Mouse (Mus musculus) CH12.LX (cell line): ENCODE measurements around the gene Ankrd2. TPM values are rescaled to one million over a fixed set of nuclear protein-coding genes. Genes with fewer than 3 reads are reported as not detected.
A peak's percentile ranks its signal among the peaks of the same experiment; 100 is the strongest.

ENCODE experiments used
- DNase-seq: peaks from one replicate; pipeline ENCODE4 v3.0.0-alpha.2; 2013; ENCODE audit errors: extremely low read depth
- H3K27ac ChIP-seq: 2 replicates; pipeline ENCODE4 v1.5.1; 2012; ENCODE audit warnings: low read depth, mild to moderate bottlenecking, control low read depth, moderate library complexity; ENCODE audit not compliant: insufficient read depth
- H3K27me3 ChIP-seq: replicated peaks from 2 replicates; pipeline ENCODE3; 2012; ENCODE audit warnings: inconsistent platforms
- H3K36me3 ChIP-seq, 2 experiments: replicated peaks in 1 of 2; 2 replicates each; pipeline versions ENCODE3 to v1.6.1; 2012; ENCODE audit warnings: inconsistent platforms in 1 of 2, low read length in 1 of 2, mild to moderate bottlenecking in 1 of 2, mixed read lengths in 1 of 2, moderate library complexity in 1 of 2; ENCODE audit not compliant: control insufficient read depth in 1 of 2, insufficient read depth in 1 of 2
- H3K4me1 ChIP-seq, 2 experiments: 2 replicates each; pipeline ENCODE4 v1.6.1; 2012; ENCODE audit warnings: inconsistent platforms in 1 of 2, moderate library complexity in 1 of 2; ENCODE audit not compliant: insufficient read depth in 2 of 2, control insufficient read depth in 1 of 2
- H3K4me2 ChIP-seq: 2 replicates; pipeline ENCODE4 v1.6.1; 2012; ENCODE audit warnings: low read depth, mild to moderate bottlenecking, control low read depth; ENCODE audit not compliant: poor library complexity, insufficient read depth, severe bottlenecking
- H3K4me3 ChIP-seq, 3 experiments: fragments of 150-350 bp in 1 of 3; sonication (generic) in 1 of 3; replicated peaks in 1 of 3; 2 replicates each; pipeline versions ENCODE3 to v1.5.1; 2011 to 2012; ENCODE audit warnings: low read depth in 2 of 3, low read length in 2 of 3, mild to moderate bottlenecking in 2 of 3, moderate library complexity in 2 of 3, control low read depth in 1 of 3, improper control_type of control experiment in 1 of 3, inconsistent platforms in 1 of 3, mixed read lengths in 1 of 3; ENCODE audit not compliant: poor library complexity in 1 of 3
- H3K79me2 ChIP-seq: replicated peaks from 2 replicates; pipeline ENCODE4 v1.6.1; 2012; ENCODE audit warnings: mild to moderate bottlenecking, moderate library complexity; ENCODE audit not compliant: control insufficient read depth, poor library complexity, insufficient read depth, severe bottlenecking; ENCODE audit errors: extremely low read depth
- H3K9ac ChIP-seq: 2 replicates; pipeline ENCODE4 v1.6.1; 2012; ENCODE audit warnings: low read depth, mild to moderate bottlenecking, control low read depth, moderate library complexity; ENCODE audit not compliant: insufficient read depth
- H3K9me3 ChIP-seq: replicated peaks from 2 replicates; pipeline ENCODE3; 2012; ENCODE audit warnings: low read length, inconsistent platforms, mixed read lengths
- BHLHE40 ChIP-seq: IDR thresholded peaks from 2 replicates; pipeline ENCODE4 v1.6.1; 2011; ENCODE audit warnings: mild to moderate bottlenecking, low read depth, low read length, improper control_type of control experiment
- CHD1 ChIP-seq: IDR thresholded peaks from 2 replicates; pipeline ENCODE4 v1.6.1; 2012; ENCODE audit warnings: low read depth, low read length, improper control_type of control experiment, inconsistent platforms
- CHD2 ChIP-seq: IDR thresholded peaks from 2 replicates; pipeline ENCODE4 v1.6.1; 2011; ENCODE audit warnings: low read length, improper control_type of control experiment
- CTCF ChIP-seq, 2 experiments: IDR thresholded peaks in 1 of 2; conservative IDR thresholded peaks in 1 of 2; 2 replicates each; pipeline ENCODE4 v1.5.1; 2011 to 2012; ENCODE audit warnings: low read depth in 2 of 2, low read length in 2 of 2, improper control_type of control experiment in 1 of 2, inconsistent platforms in 1 of 2, mild to moderate bottlenecking in 1 of 2, moderate library complexity in 1 of 2
- E2F4 ChIP-seq: IDR thresholded peaks from 2 replicates; pipeline ENCODE4 v1.6.1; 2011; ENCODE audit warnings: low read depth, low read length, improper control_type of control experiment; ENCODE audit not compliant: insufficient replicate concordance
- ELF1 ChIP-seq: IDR thresholded peaks from 2 replicates; pipeline ENCODE4 v1.6.1; 2014; ENCODE audit warnings: low read depth, mild to moderate bottlenecking, inconsistent platforms, low read length, improper control_type of control experiment
- EP300 ChIP-seq: IDR thresholded peaks from 2 replicates; pipeline ENCODE4 v1.6.1; 2011; ENCODE audit warnings: low read length, improper control_type of control experiment
- ETS1 ChIP-seq: conservative IDR thresholded peaks from 2 replicates; pipeline ENCODE4 v1.6.1; 2012; ENCODE audit warnings: low read depth, mild to moderate bottlenecking, inconsistent platforms, low read length, improper control_type of control experiment, moderate library complexity
- GABPA ChIP-seq: IDR thresholded peaks from 2 replicates; pipeline ENCODE4 v1.6.1; 2012; ENCODE audit warnings: low read depth, low read length, improper control_type of control experiment, inconsistent platforms; ENCODE audit not compliant: insufficient replicate concordance
- HCFC1 ChIP-seq: IDR thresholded peaks from 2 replicates; pipeline ENCODE4 v1.6.1; 2012; ENCODE audit warnings: low read depth, mild to moderate bottlenecking, inconsistent platforms, low read length, improper control_type of control experiment
- IRF4 ChIP-seq: IDR thresholded peaks from 2 replicates; pipeline ENCODE4 v1.6.1; 2014; ENCODE audit warnings: low read depth, mild to moderate bottlenecking, inconsistent platforms, low read length, improper control_type of control experiment
- JUN ChIP-seq: IDR thresholded peaks from 2 replicates; pipeline ENCODE4 v1.6.1; 2011; ENCODE audit warnings: low read depth, mild to moderate bottlenecking, low read length, improper control_type of control experiment, moderate library complexity; ENCODE audit not compliant: insufficient read depth
- JUND ChIP-seq: conservative IDR thresholded peaks from 2 replicates; pipeline ENCODE4 v1.6.1; 2011; ENCODE audit warnings: low read depth, low read length, improper control_type of control experiment
- KAT2A ChIP-seq: IDR thresholded peaks from 2 replicates; pipeline ENCODE4 v1.6.1; 2012; ENCODE audit warnings: low read length, improper control_type of control experiment, inconsistent platforms; ENCODE audit not compliant: insufficient replicate concordance
- MAFK ChIP-seq: IDR thresholded peaks from 2 replicates; pipeline ENCODE4 v1.6.1; 2011; ENCODE audit warnings: low read length, improper control_type of control experiment; ENCODE audit not compliant: insufficient replicate concordance
- MAX ChIP-seq: IDR thresholded peaks from 2 replicates; pipeline ENCODE4 v1.6.1; 2011; ENCODE audit warnings: low read length, improper control_type of control experiment
- MAZ ChIP-seq: IDR thresholded peaks from 2 replicates; pipeline ENCODE4 v1.6.1; 2012; ENCODE audit warnings: low read depth, mild to moderate bottlenecking, inconsistent platforms, low read length, improper control_type of control experiment, moderate library complexity
- MEF2A ChIP-seq: IDR thresholded peaks from 2 replicates; pipeline ENCODE4 v1.6.1; 2014; ENCODE audit warnings: low read depth, mild to moderate bottlenecking, inconsistent platforms, low read length, improper control_type of control experiment, borderline replicate concordance
- MXI1 ChIP-seq: IDR thresholded peaks from 2 replicates; pipeline ENCODE4 v1.6.1; 2011; ENCODE audit warnings: mild to moderate bottlenecking, low read depth, low read length, improper control_type of control experiment
- MYC ChIP-seq: IDR thresholded peaks from 2 replicates; pipeline ENCODE4 v1.6.1; 2011; ENCODE audit warnings: low read depth, mild to moderate bottlenecking, improper control_type of control experiment, low read length
- NELFE ChIP-seq: IDR thresholded peaks from 2 replicates; pipeline ENCODE4 v1.6.1; 2011; ENCODE audit warnings: low read depth, low read length, improper control_type of control experiment
- NRF1 ChIP-seq: IDR thresholded peaks from 2 replicates; pipeline ENCODE4 v1.6.1; 2014; ENCODE audit warnings: low read depth, mild to moderate bottlenecking, inconsistent platforms, low read length, improper control_type of control experiment, moderate library complexity
- PAX5 ChIP-seq: IDR thresholded peaks from 2 replicates; pipeline ENCODE4 v1.6.1; 2012; ENCODE audit warnings: low read length, inconsistent platforms, mixed read lengths
- POLR2A ChIP-seq: IDR thresholded peaks from 2 replicates; pipeline ENCODE4 v1.6.1; 2011; ENCODE audit warnings: low read depth, mild to moderate bottlenecking, improper control_type of control experiment, low read length
- POLR2AphosphoS2 ChIP-seq: IDR thresholded peaks from 2 replicates; pipeline ENCODE4 v1.6.1; 2011; ENCODE audit warnings: low read depth, low read length, improper control_type of control experiment
- RAD21 ChIP-seq: IDR thresholded peaks from 2 replicates; pipeline ENCODE4 v1.6.1; 2011; ENCODE audit warnings: low read depth, mild to moderate bottlenecking, low read length, improper control_type of control experiment, moderate library complexity
- RCOR1 ChIP-seq: conservative IDR thresholded peaks from 2 replicates; pipeline ENCODE4 v1.6.1; 2012; ENCODE audit warnings: low read depth, mild to moderate bottlenecking, inconsistent platforms, low read length, improper control_type of control experiment
- SIN3A ChIP-seq: IDR thresholded peaks from 2 replicates; pipeline ENCODE4 v1.6.1; 2012; ENCODE audit warnings: low read length, improper control_type of control experiment, inconsistent platforms
- SMC3 ChIP-seq: IDR thresholded peaks from 2 replicates; pipeline ENCODE4 v1.6.1; 2011; ENCODE audit warnings: low read depth, low read length, improper control_type of control experiment
- TBP ChIP-seq: conservative IDR thresholded peaks from 2 replicates; pipeline ENCODE4 v1.6.1; 2011; ENCODE audit warnings: low read depth, low read length, improper control_type of control experiment
- TCF12 ChIP-seq: IDR thresholded peaks from 2 replicates; pipeline ENCODE4 v1.6.1; 2014; ENCODE audit warnings: low read depth, mild to moderate bottlenecking, inconsistent platforms, low read length, improper control_type of control experiment
- UBTF ChIP-seq: IDR thresholded peaks from 2 replicates; pipeline ENCODE4 v1.6.1; 2012; ENCODE audit warnings: low read depth, mild to moderate bottlenecking, inconsistent platforms, low read length, improper control_type of control experiment, moderate library complexity
- USF1 ChIP-seq: IDR thresholded peaks from 2 replicates; pipeline ENCODE4 v1.6.1; 2014; ENCODE audit warnings: low read depth, mild to moderate bottlenecking, inconsistent platforms, low read length, improper control_type of control experiment
- USF2 ChIP-seq: conservative IDR thresholded peaks from 2 replicates; pipeline ENCODE4 v1.6.1; 2011; ENCODE audit warnings: low read depth, low read length, improper control_type of control experiment
- ZC3H11A ChIP-seq: IDR thresholded peaks from 2 replicates; pipeline ENCODE4 v1.6.1; 2012; ENCODE audit warnings: low read depth, mild to moderate bottlenecking, inconsistent platforms, low read length, improper control_type of control experiment
- ZKSCAN1 ChIP-seq: IDR thresholded peaks from 2 replicates; pipeline ENCODE4 v1.6.1; 2012; ENCODE audit warnings: low read depth, inconsistent platforms, low read length, improper control_type of control experiment, borderline replicate concordance
- ZMIZ1 ChIP-seq: IDR thresholded peaks from 2 replicates; pipeline ENCODE4 v1.6.1; 2012; ENCODE audit warnings: low read depth, mild to moderate bottlenecking, inconsistent platforms, low read length, improper control_type of control experiment
- ZNF384 ChIP-seq: IDR thresholded peaks from 2 replicates; pipeline ENCODE4 v1.6.1; 2012; ENCODE audit warnings: low read depth, low read length, improper control_type of control experiment, inconsistent platforms
- dilution Hi-C: fragments of 300-500 bp; cut with MboI; formaldehyde crosslinking; loops from 2 replicates; pipeline ENCODE4 v1.14.3; 2020; ENCODE audit warnings: low sequenced_read_pairs; ENCODE audit not compliant: extremely low pct_unique_long_range_greater_than_20kb, extremely low pct_ligation_motif_present
- in situ Hi-C: fragments of 300-500 bp; cut with MboI; formaldehyde crosslinking; loops from 3 replicates; pipeline ENCODE4 v1.14.3; 2019; ENCODE audit warnings: low sequenced_read_pairs, low pct_ligation_motif_present, low pct_unique_long_range_greater_than_20kb, mixed read lengths
- polyA plus RNA-seq: library from polyadenylated mRNA; unstranded; fragments of >175 nt; gene quantifications from 2 replicates; pipeline ENCODE4 v1.2.1, GENCODE M21; 2012; ENCODE audit warnings: low read depth; ENCODE audit not compliant: insufficient read length
- total RNA-seq, 2 experiments: library from RNA; depleted of rRNA; stranded (reverse); fragments of 300-350 nt in 1 of 2; fragments of >200 nt in 1 of 2; gene quantifications; 2 replicates each; pipeline ENCODE4 v1.2.3; 2012 to 2014

The Ankrd2 gene
- total RNA-seq (2012; rRNA removed) (not detected in 2 replicates), total RNA-seq (2014; rRNA removed) (not detected in 2 replicates), polyA plus RNA-seq (not detected in 2 replicates)

DNA sequence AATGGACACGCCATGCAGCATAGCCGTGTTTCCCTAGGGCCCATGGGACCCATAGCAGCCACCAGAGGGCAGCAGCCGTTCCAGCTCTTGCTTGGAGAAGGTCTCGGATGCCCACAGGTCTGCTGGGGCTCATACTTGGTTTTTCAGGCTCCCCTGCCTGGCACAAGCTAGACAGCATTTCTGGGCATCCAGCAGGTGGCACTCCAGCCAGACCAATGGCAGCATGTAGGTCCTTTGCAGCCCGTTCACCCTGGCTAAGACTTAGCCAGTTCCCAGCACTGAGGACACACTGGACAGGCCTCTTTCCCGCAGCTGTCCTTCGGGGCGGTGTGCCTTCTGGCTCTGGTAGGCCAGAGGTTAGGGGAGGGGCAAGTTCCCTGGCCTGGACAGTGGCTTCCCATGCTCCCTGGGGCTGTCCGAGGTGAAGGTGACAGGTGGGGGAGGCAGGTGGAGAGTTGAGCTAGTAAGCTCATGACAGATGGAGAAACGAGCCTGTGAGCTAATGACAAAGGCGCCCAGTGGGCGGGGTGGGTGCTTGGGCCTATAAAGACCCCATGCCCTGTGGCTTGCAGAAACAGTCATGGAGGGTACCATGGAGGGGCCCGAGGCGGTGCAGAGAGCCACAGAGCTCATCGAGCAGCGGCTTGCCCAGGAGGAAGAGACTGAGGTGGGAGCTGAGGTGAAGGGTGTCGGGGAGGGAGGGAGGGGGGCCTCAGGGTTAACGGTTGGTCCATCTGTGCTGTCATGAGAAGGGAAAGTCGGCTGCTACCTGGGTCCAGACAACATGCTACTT is at the start of gene Ankrd2:
Ankrd2 (plus strand) TSS at position 545 of the 793 bp plus-strand sequence.
- dilution Hi-C loops, result no loop called here
- H3K9me3 ChIP-seq, result no peaks in the 10 kb centered on the region
- H3K9ac ChIP-seq, result no peak within 1 kb of the TSS
- no peak for TF ChIP-seq MXI1
- no peak for TF ChIP-seq USF2
- TF ChIP-seq JUND, result no peak
- TF ChIP-seq NELFE, result no peak
- no peak for TF ChIP-seq ZKSCAN1
- no peak for TF ChIP-seq JUN
- TF ChIP-seq EP300, result no peak
- TF ChIP-seq MAZ, result no peak
- peak; percentile 82 for TF ChIP-seq SMC3
- no peak for TF ChIP-seq E2F4
- TF ChIP-seq CHD1, result no peak
- TF ChIP-seq CTCF (conservative IDR thresholded peaks at IDR 0.05 in 1 of 2, IDR thresholded peaks at IDR 0.05 in 1 of 2; ENCODE audit: low read depth in 2 of 2, low read length in 2 of 2), result peak; percentile 71 to 90
- TF ChIP-seq POLR2A, result no peak
- TF ChIP-seq IRF4, result 0 out of 2 replicates have a peak, but pooled peaks have one; percentile 27
- TF ChIP-seq BHLHE40, result 0 out of 2 replicates have a peak, but pooled peaks have one; percentile 17
- 0 out of 2 replicates have a peak, but pooled peaks have one; percentile 27 for TF ChIP-seq MYC
- no peak for TF ChIP-seq KAT2A
- TF ChIP-seq SIN3A, result no peak
- no peak for TF ChIP-seq USF1
- no peak for TF ChIP-seq ELF1
- no peak for TF ChIP-seq UBTF
- TF ChIP-seq NRF1, result no peak
- TF ChIP-seq RCOR1, result no peak
- TF ChIP-seq MEF2A, result no peak
- TF ChIP-seq CHD2, result no peak
- no peak for TF ChIP-seq TBP
- TF ChIP-seq PAX5, result no peak
- TF ChIP-seq ZMIZ1, result no peak
- 0 out of 2 replicates have a peak, but pooled peaks have one; percentile 19 for TF ChIP-seq TCF12
- no peak for TF ChIP-seq HCFC1
- no peak for TF ChIP-seq MAFK
- TF ChIP-seq MAX, result no peak
- TF ChIP-seq RAD21, result peak; percentile 64
- TF ChIP-seq ZC3H11A, result peak; percentile 34; the same call in 1 of the 2 replicates
- TF ChIP-seq POLR2AphosphoS2, result no peak
- TF ChIP-seq ETS1, result no peak
- no peak for TF ChIP-seq ZNF384
- no peak for TF ChIP-seq GABPA
- TF ChIP-seq, all 38 proteins: peak for 8
- peak; percentile 73 for DNase-seq
- H3K27ac ChIP-seq, result no peak within 1 kb of the TSS
- H3K4me1 ChIP-seq, result peaks cover 0 to 3% of the 10 kb centered on the region in 2 experiments; a peak in 2 of 4 replicates
- H3K36me3 ChIP-seq, result peaks cover 0 to 30% of the 10 kb centered on the region in 2 experiments
- peaks cover 27% of the 10 kb centered on the region for H3K27me3 ChIP-seq
- no peak within 1 kb of the TSS for H3K4me3 ChIP-seq
- H3K4me2 ChIP-seq, result no peak within 1 kb of the TSS
- no peaks in the 10 kb centered on the region for H3K79me2 ChIP-seq
- in situ Hi-C loops, result no loop called here
